Mouse (Mus musculus) fibroblast of lung, adult 2 months (primary cell): ENCODE results near the gene Tceal5.

Experiments
- DNase-seq: peaks from one replicate; pipeline ENCODE4 v3.0.0-alpha.2; 2011; ENCODE audit warnings: low read depth

The Tceal5 gene

GRCm38 (mm10) chrX:136171189-136172117, 32.2 kb downstream of the Tceal5 start:
- peak; percentile 30 for DNase-seq

GRCm38 (mm10) chrX:136170625-136171024, 33.1 kb downstream of the Tceal5 start:
- DNase-seq = no peak
